Mouse (Mus musculus) neural tube, embryonic 11.5 days (tissue): Measurements from ENCODE around the gene Cnnm3. TPM values are rescaled to one million over a fixed set of nuclear protein-coding genes. Genes with fewer than 3 reads are reported as not detected.

Experiments
- ATAC-seq: fragments of 200-750 bp; cut with Nextera tagmentation; 2 replicates; pipeline ENCODE4 v1.8.0; 2017; ENCODE audit warnings: moderate number of reproducible peaks, mild to moderate bottlenecking, moderate TSS enrichment, moderate library complexity; ENCODE audit not compliant: insufficient read depth, low FRiP score, low TSS enrichment
- DNase-seq: peaks from one replicate; pipeline ENCODE4 v3.0.0-alpha.2; 2015; ENCODE audit warnings: low spot score
- H3K27ac ChIP-seq: fragments of 300-500 bp; sonication (generic); 2 replicates; pipeline ENCODE4 v1.5.1; 2014; ENCODE audit warnings: low read depth, mild to moderate bottlenecking, low read length
- H3K27me3 ChIP-seq: fragments of 300-500 bp; sonication (generic); 2 replicates; pipeline ENCODE4 v1.6.1; 2014; ENCODE audit warnings: mild to moderate bottlenecking, low read length, mixed read lengths; ENCODE audit not compliant: control insufficient read depth, insufficient read depth
- H3K36me3 ChIP-seq: fragments of 300-500 bp; sonication (generic); 2 replicates; pipeline ENCODE4 v1.6.1; 2014; ENCODE audit warnings: mild to moderate bottlenecking, low read length, moderate library complexity, mixed read lengths; ENCODE audit not compliant: control insufficient read depth, insufficient read depth
- H3K4me1 ChIP-seq: fragments of 300-500 bp; sonication (generic); 2 replicates; pipeline ENCODE4 v1.6.1; 2014; ENCODE audit warnings: low read length, mixed read lengths; ENCODE audit not compliant: control insufficient read depth, insufficient read depth
- H3K4me2 ChIP-seq: fragments of 300-500 bp; sonication (generic); 2 replicates; pipeline ENCODE4 v1.6.1; 2014; ENCODE audit warnings: low read depth, mild to moderate bottlenecking, moderate library complexity
- H3K4me3 ChIP-seq: fragments of 300-500 bp; sonication (generic); 2 replicates; pipeline ENCODE4 v1.5.1; 2014; ENCODE audit warnings: low read depth, low read length
- H3K9ac ChIP-seq: fragments of 300-500 bp; sonication (generic); 2 replicates; pipeline ENCODE4 v1.6.1; 2014; ENCODE audit warnings: mild to moderate bottlenecking, low read length
- H3K9me3 ChIP-seq: fragments of 300-500 bp; sonication (generic); 2 replicates; pipeline ENCODE4 v1.6.1; 2016; ENCODE audit warnings: low read length; ENCODE audit not compliant: control insufficient read depth
- WGBS: fragments of 180-500 bp; shearing (Covaris S2); extraction: QIAGEN DNeasy Blood & Tissue Kit; methylation state at CpG from one replicate; pipeline ENCODE4 v1.1.7; 2014; 5-methylcytosine and 5-hydroxymethylcytosine counted together
- polyA plus RNA-seq: library from polyadenylated mRNA; unstranded; fragments of >200 nt; fragmentation: Nextera tagmentation; extraction: Ambion mirVana; gene quantifications from 2 replicates; pipeline ENCODE4 v1.2.1, GENCODE M21; 2014

Gene Cnnm3
- polyA plus RNA-seq, 1 experiment from 2014 or later = 5.6 TPM

GRCm38 (mm10) chr1:36560903-36561302, 49.2 kb downstream of the Cnnm3 start:
- 49% methylated on average over 6 of the region's 6 CpGs for WGBS
- Histone ChIP-seq H3K4me2 (no peak overlapping the region), H3K27me3 (no peaks in the 10 kb centered on the region), H3K9ac (no peak overlapping the region), H3K9me3 (no peaks in the 10 kb centered on the region), H3K4me3 (no peak overlapping the region), H3K27ac (no peak overlapping the region), H3K4me1 (peaks cover 12% of the 10 kb centered on the region), H3K36me3 (no peaks in the 10 kb centered on the region)
- DNase-seq = no peak
- ATAC-seq = no peak

- H3K9ac ChIP-seq = no peak overlapping the region
- no peak overlapping the region for H3K27ac ChIP-seq
- H3K4me2 ChIP-seq = no peak overlapping the region
- DNase-seq (no peak), ATAC-seq (no peak)
- peaks cover 12% of the 10 kb centered on the region for H3K4me1 ChIP-seq
- no peaks in the 10 kb centered on the region for H3K36me3 ChIP-seq
- no peaks in the 10 kb centered on the region for H3K9me3 ChIP-seq
- WGBS = 61% methylated on average over 4 of the region's 4 CpGs
- no peaks in the 10 kb centered on the region for H3K27me3 ChIP-seq
- H3K4me3 ChIP-seq = no peak overlapping the region
Measured at GRCm38 (mm10) chr1:36562388-36562787, 50.7 kb downstream of the Cnnm3 start.

- no peak for ATAC-seq
- no peak overlapping the region for H3K9ac ChIP-seq
- no peak overlapping the region for H3K27ac ChIP-seq
- no peaks in the 10 kb centered on the region for H3K9me3 ChIP-seq
- no peaks in the 10 kb centered on the region for H3K36me3 ChIP-seq
- 59% methylated on average over 2 of the region's 2 CpGs for WGBS
- H3K27me3 ChIP-seq = no peaks in the 10 kb centered on the region
- no peak for DNase-seq
- no peak overlapping the region for H3K4me3 ChIP-seq
- peaks cover 12% of the 10 kb centered on the region for H3K4me1 ChIP-seq
- no peak overlapping the region for H3K4me2 ChIP-seq
Measured at GRCm38 (mm10) chr1:36563197-36563596, 51.5 kb downstream of the Cnnm3 start.

GRCm38 (mm10) chr1:36563632-36564031, 52.0 kb downstream of the Cnnm3 start:
- ATAC-seq = no peak
- no peaks in the 10 kb centered on the region for H3K36me3 ChIP-seq
- H3K9me3 ChIP-seq = no peaks in the 10 kb centered on the region
- no peaks in the 10 kb centered on the region for H3K27me3 ChIP-seq
- WGBS = 68% methylated on average over 4 of the region's 4 CpGs
- peaks cover 8% of the 10 kb centered on the region for H3K4me1 ChIP-seq
- H3K27ac ChIP-seq = no peak overlapping the region
- H3K4me3 ChIP-seq = no peak overlapping the region
- DNase-seq = no peak
- no peak overlapping the region for H3K9ac ChIP-seq
- no peak overlapping the region for H3K4me2 ChIP-seq

- no peak overlapping the region for H3K4me2 ChIP-seq
- H3K9ac ChIP-seq = no peak overlapping the region
- H3K9me3 ChIP-seq = no peaks in the 10 kb centered on the region
- peaks cover 3% of the 10 kb centered on the region for H3K4me1 ChIP-seq
- no peaks in the 10 kb centered on the region for H3K36me3 ChIP-seq
- no peaks in the 10 kb centered on the region for H3K27me3 ChIP-seq
- H3K4me3 ChIP-seq = no peak overlapping the region
- no peak overlapping the region for H3K27ac ChIP-seq
- no peak for DNase-seq
- WGBS = 77% methylated on average over 6 of the region's 6 CpGs
- no peak for ATAC-seq
Measured at GRCm38 (mm10) chr1:36564101-36564500, 52.4 kb downstream of the Cnnm3 start.

GRCm38 (mm10) chr1:36566425-36566824, 54.8 kb downstream of the Cnnm3 start:
- no peaks in the 10 kb centered on the region for H3K9me3 ChIP-seq
- H3K27me3 ChIP-seq = no peaks in the 10 kb centered on the region
- no peaks in the 10 kb centered on the region for H3K36me3 ChIP-seq
- ATAC-seq = no peak
- H3K4me3 ChIP-seq = no peak overlapping the region
- 15% methylated on average over 2 of the region's 2 CpGs for whole genome bisulfite sequencing
- DNase-seq = no peak
- no peaks in the 10 kb centered on the region; the same call in 1 of the 2 replicates for H3K4me1 ChIP-seq
- no peak overlapping the region for H3K9ac ChIP-seq
- no peak overlapping the region for H3K27ac ChIP-seq
- no peak overlapping the region for H3K4me2 ChIP-seq

GRCm38 (mm10) chr1:36567818-36568603, 56.3 kb downstream of the Cnnm3 start:
- Histone ChIP-seq H3K27me3 (no peaks in the 10 kb centered on the region), H3K27ac (no peak overlapping the region), H3K9ac (no peak overlapping the region), H3K4me2 (no peak overlapping the region), H3K36me3 (no peaks in the 10 kb centered on the region), H3K4me1 (peaks cover 2% of the 10 kb centered on the region; the same call in 1 of the 2 replicates), H3K4me3 (no peak overlapping the region), H3K9me3 (no peaks in the 10 kb centered on the region)
- 48% methylated on average over 21 of the region's 21 CpGs for WGBS
- no peak for ATAC-seq
- no peak for DNase-seq

GRCm38 (mm10) chr1:36568776-36569175, 57.1 kb downstream of the Cnnm3 start:
- Histone ChIP-seq H3K4me1 (peaks cover 2% of the 10 kb centered on the region; the same call in 1 of the 2 replicates), H3K4me3 (no peak overlapping the region), H3K27ac (no peak overlapping the region), H3K4me2 (no peak overlapping the region), H3K9ac (no peak overlapping the region), H3K36me3 (no peaks in the 10 kb centered on the region), H3K27me3 (no peaks in the 10 kb centered on the region), H3K9me3 (no peaks in the 10 kb centered on the region)
- whole genome bisulfite sequencing = 79% methylated on average over 4 of the region's 4 CpGs
- DNase-seq (no peak), ATAC-seq (no peak)

GRCm38 (mm10) chr1:36569694-36570276, 58.1 kb downstream of the Cnnm3 start:
- 52% methylated on average over 7 of the region's 7 CpGs for WGBS
- Histone ChIP-seq H3K4me3 (no peak overlapping the region), H3K27me3 (no peaks in the 10 kb centered on the region), H3K4me2 (no peak overlapping the region), H3K9me3 (no peaks in the 10 kb centered on the region), H3K36me3 (no peaks in the 10 kb centered on the region), H3K9ac (no peak overlapping the region), H3K4me1 (peaks cover 2% of the 10 kb centered on the region; the same call in 1 of the 2 replicates), H3K27ac (no peak overlapping the region)
- ATAC-seq = no peak
- no peak for DNase-seq
